Mouse (Mus musculus) liver, embryonic 13.5 days (tissue): Measurements from ENCODE around the gene Scarb2. TPM values are rescaled to one million over a fixed set of nuclear protein-coding genes. Genes with fewer than 3 reads are reported as not detected.
"Not testable (repeated sequence)": the region's sequence is repeated elsewhere in the genome, so short reads cannot be mapped to it uniquely, and the experiment has no call there.

Experiments
- ATAC-seq: fragments of 200-750 bp; cut with Nextera tagmentation; 2 replicates; pipeline ENCODE4 v1.8.0; 2017; ENCODE audit warnings: low read depth, mild to moderate bottlenecking, moderate number of reproducible peaks, moderate library complexity
- DNase-seq: peaks from one replicate; pipeline ENCODE4 v3.0.0; 2022
- H3K27ac ChIP-seq: fragments of 300-500 bp; sonication (generic); 2 replicates; pipeline ENCODE4 v1.5.1; 2015; ENCODE audit warnings: moderate library complexity, mild to moderate bottlenecking, inconsistent platforms
- H3K27me3 ChIP-seq: fragments of 300-500 bp; sonication (generic); 2 replicates; pipeline ENCODE4 v1.6.1; 2015; ENCODE audit warnings: mild to moderate bottlenecking, inconsistent platforms
- H3K36me3 ChIP-seq: fragments of 300-500 bp; sonication (generic); 2 replicates; pipeline ENCODE4 v1.6.1; 2015; ENCODE audit warnings: mild to moderate bottlenecking, inconsistent platforms
- H3K4me1 ChIP-seq: fragments of 300-500 bp; sonication (generic); replicated peaks from 2 replicates; pipeline ENCODE4 v1.6.1; 2015; ENCODE audit warnings: inconsistent platforms
- H3K4me2 ChIP-seq: fragments of 300-500 bp; sonication (generic); 2 replicates; pipeline ENCODE4 v1.6.1; 2015; ENCODE audit warnings: inconsistent platforms, mild to moderate bottlenecking, moderate library complexity
- H3K4me3 ChIP-seq: fragments of 300-500 bp; sonication (generic); replicated peaks from 2 replicates; pipeline ENCODE4 v1.5.1; 2015; ENCODE audit warnings: mild to moderate bottlenecking, inconsistent platforms
- H3K9ac ChIP-seq: fragments of 300-500 bp; sonication (generic); 2 replicates; pipeline ENCODE4 v1.6.1; 2015; ENCODE audit warnings: mild to moderate bottlenecking, inconsistent platforms
- H3K9me3 ChIP-seq: fragments of 300-500 bp; sonication (generic); replicated peaks from 2 replicates; pipeline ENCODE4 v1.6.1; 2016; ENCODE audit warnings: inconsistent platforms
- WGBS: fragments of 180-500 bp; shearing (Covaris S2); methylation state at CpG from one replicate; pipeline ENCODE4 v1.1.7; 2015; ENCODE audit not compliant: insufficient replicate concordance; 5-methylcytosine and 5-hydroxymethylcytosine counted together
- polyA plus RNA-seq: library from polyadenylated mRNA; unstranded; fragments of >200 nt; fragmentation: Nextera tagmentation; extraction: Ambion mirVana; gene quantifications from 2 replicates; pipeline ENCODE4 v1.2.1, GENCODE M21; 2015

Gene Scarb2
- polyA plus RNA-seq: 5.1 and 5.7 TPM in 2 replicates

DNA sequence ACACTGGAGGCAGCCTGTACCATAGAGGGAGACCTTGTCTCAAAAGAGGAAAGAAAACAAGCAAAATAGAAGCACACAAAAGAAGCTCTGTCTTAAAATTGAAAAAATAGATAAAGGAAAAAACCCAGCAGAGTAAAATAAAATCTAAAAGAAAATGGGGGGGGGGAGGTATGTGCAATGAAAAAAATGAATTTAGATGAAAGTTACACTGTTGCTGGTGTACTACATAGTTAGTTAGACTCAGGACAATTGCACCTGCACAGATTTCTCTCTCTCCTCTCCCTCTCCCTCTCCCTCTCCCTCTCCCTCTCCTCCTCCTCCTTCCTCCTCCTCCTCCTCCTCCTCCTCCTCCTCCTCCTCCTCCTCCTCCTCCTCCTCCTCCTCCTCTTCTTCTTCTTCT is at the start of gene Scarb2:
TSS of gene Scarb2 (minus strand) at position 101 of the 400 bp plus-strand sequence.
- DNase-seq (no peak), ATAC-seq (no peak)
- Histone ChIP-seq H3K4me3 (peak within 1 kb of the TSS; percentile 81), H3K36me3 (no peaks in the 10 kb centered on the region), H3K9ac (peak within 1 kb of the TSS; percentile 81), H3K4me1 (peaks cover 34% of the 10 kb centered on the region), H3K4me2 (peak within 1 kb of the TSS; percentile 82), H3K27ac (peak within 1 kb of the TSS; percentile 53), H3K9me3 (no peaks in the 10 kb centered on the region), H3K27me3 (no peaks in the 10 kb centered on the region)

DNA sequence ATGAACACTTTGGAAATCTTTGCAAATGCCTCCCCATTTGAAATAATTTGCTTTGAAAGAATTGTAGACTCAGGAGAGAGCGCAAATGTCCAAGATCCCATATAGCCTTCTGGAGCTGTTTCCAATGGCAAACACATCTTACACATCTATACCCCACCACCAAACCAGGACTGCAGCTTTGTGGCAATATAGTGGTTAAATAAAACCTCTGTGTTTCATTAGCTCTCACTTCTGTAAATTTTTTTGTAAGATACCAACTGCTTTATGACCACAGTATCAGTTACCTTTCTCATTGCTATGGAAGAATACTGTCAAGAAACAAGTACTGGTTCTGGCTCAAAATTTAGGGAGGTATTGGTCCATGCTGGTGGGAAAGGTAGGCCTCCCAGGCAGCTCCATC is 49.3 kb upstream of the Scarb2 start:
- Histone ChIP-seq H3K4me1 (no peaks in the 10 kb centered on the region), H3K27me3 (no peaks in the 10 kb centered on the region), H3K4me2 (no peak overlapping the region), H3K27ac (no peak overlapping the region), H3K9ac (no peak overlapping the region), H3K4me3 (no peak overlapping the region), H3K9me3 (peaks cover 3% of the 10 kb centered on the region; the same call in 1 of the 2 replicates), H3K36me3 (no peaks in the 10 kb centered on the region)
- 82% methylated on average over 1 of the region's 1 CpGs for WGBS
- ATAC-seq: no peak
- no peak for DNase-seq

- Histone ChIP-seq H3K27me3 (no peaks in the 10 kb centered on the region), H3K4me2 (no peak within 1 kb of the TSS), H3K9ac (no peak within 1 kb of the TSS), H3K4me1 (no peaks in the 10 kb centered on the region), H3K4me3 (no peak within 1 kb of the TSS), H3K27ac (no peak within 1 kb of the TSS), H3K36me3 (no peaks in the 10 kb centered on the region), H3K9me3 (peaks cover 3% of the 10 kb centered on the region; the same call in 1 of the 2 replicates)
- DNase-seq (no peak), ATAC-seq (no peak; the same call in 1 of the 2 replicates)
- 73% methylated on average over 16 of the region's 16 CpGs for WGBS
Observed at GRCm38 (mm10) chr5:92554891-92555511, 48.4 kb upstream of the Scarb2 start, which contains the start of gene Fam47e. Gene Fam47e (plus strand): TSS chr5:92555069.

DNA sequence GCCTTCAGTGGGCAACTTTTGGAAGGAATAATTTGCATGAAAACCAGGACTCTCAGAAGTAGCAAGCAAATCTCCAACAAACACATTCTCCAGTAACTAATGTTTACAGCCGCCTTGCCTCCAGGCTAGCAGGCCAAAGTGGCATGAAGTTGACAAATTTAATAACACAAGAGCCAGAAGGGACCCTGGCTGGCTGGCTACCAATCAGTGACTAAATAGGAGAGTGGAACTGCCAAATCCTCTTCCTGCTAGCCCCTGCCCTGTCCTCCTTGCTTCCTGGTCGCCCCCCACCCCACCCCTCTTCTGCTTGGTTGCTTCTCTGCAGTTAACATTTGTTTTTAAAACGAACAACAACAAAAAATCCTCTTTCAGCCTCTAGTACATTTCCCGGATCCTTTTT is 47.8 kb upstream of the Scarb2 start:
- H3K27ac ChIP-seq: no peak overlapping the region
- no peaks in the 10 kb centered on the region for H3K27me3 ChIP-seq
- H3K9me3 ChIP-seq: peaks cover 3% of the 10 kb centered on the region; the same call in 1 of the 2 replicates
- DNase-seq: no peak
- 60% methylated on average over 4 of the region's 4 CpGs for WGBS
- no peak overlapping the region for H3K4me3 ChIP-seq
- no peak overlapping the region for H3K9ac ChIP-seq
- ATAC-seq: no peak
- no peak overlapping the region for H3K4me2 ChIP-seq
- no peaks in the 10 kb centered on the region for H3K36me3 ChIP-seq
- H3K4me1 ChIP-seq: no peaks in the 10 kb centered on the region

GRCm38 (mm10) chr5:92553939-92554338 is 47.3 kb upstream of the Scarb2 start:
- no peak overlapping the region for H3K4me2 ChIP-seq
- no peak for DNase-seq

GRCm38 (mm10) chr5:92552611-92553010 is 46.0 kb upstream of the Scarb2 start:
- Histone ChIP-seq H3K4me3 (no peak overlapping the region), H3K9me3 (peaks cover 3% of the 10 kb centered on the region; the same call in 1 of the 2 replicates), H3K27ac (no peak overlapping the region), H3K4me1 (no peaks in the 10 kb centered on the region), H3K4me2 (no peak overlapping the region), H3K36me3 (no peaks in the 10 kb centered on the region), H3K9ac (no peak overlapping the region), H3K27me3 (no peaks in the 10 kb centered on the region)
- DNase-seq: no peak
- ATAC-seq: no peak
- 68% methylated on average over 2 of the region's 2 CpGs for WGBS

More at GRCm38 (mm10) chr5:92553939-92554338, 47.3 kb upstream of the Scarb2 start:
- Histone ChIP-seq H3K9ac (no peak overlapping the region), H3K27ac (no peak overlapping the region), H3K27me3 (no peaks in the 10 kb centered on the region), H3K36me3 (no peaks in the 10 kb centered on the region), H3K4me3 (no peak overlapping the region), H3K4me1 (no peaks in the 10 kb centered on the region), H3K9me3 (peaks cover 3% of the 10 kb centered on the region; the same call in 1 of the 2 replicates)
- ATAC-seq: no peak
- WGBS: 44% methylated on average over 3 of the region's 3 CpGs

- Histone ChIP-seq H3K27me3 (no peaks in the 10 kb centered on the region), H3K27ac (no peak overlapping the region), H3K36me3 (no peaks in the 10 kb centered on the region), H3K4me1 (no peaks in the 10 kb centered on the region), H3K9ac (no peak overlapping the region), H3K4me3 (no peak overlapping the region), H3K9me3 (no peaks in the 10 kb centered on the region), H3K4me2 (no peak overlapping the region)
- ATAC-seq (no peak), DNase-seq (no peak)
- 52% methylated on average over 4 of the region's 4 CpGs for WGBS
Observed at GRCm38 (mm10) chr5:92539698-92540097, 33.1 kb upstream of the Scarb2 start.

GRCm38 (mm10) chr5:92524821-92525258 is 18.2 kb upstream of the Scarb2 start:
- no peak for ATAC-seq
- DNase-seq: no peak

GRCm38 (mm10) chr5:92521131-92521530 is 14.5 kb upstream of the Scarb2 start:
- not testable (repeated sequence) for H3K9ac ChIP-seq, H3K27ac ChIP-seq, H3K9me3 ChIP-seq, DNase-seq, ATAC-seq, H3K4me2 ChIP-seq, H3K4me1 ChIP-seq, H3K36me3 ChIP-seq, H3K4me3 ChIP-seq, H3K27me3 ChIP-seq
- WGBS: 59% methylated on average over 2 of the region's 2 CpGs

More at GRCm38 (mm10) chr5:92524821-92525258, 18.2 kb upstream of the Scarb2 start:
- Histone ChIP-seq H3K4me2 (no peak overlapping the region), H3K27ac (no peak overlapping the region), H3K27me3 (no peaks in the 10 kb centered on the region), H3K9me3 (no peaks in the 10 kb centered on the region), H3K9ac (no peak overlapping the region), H3K4me1 (no peaks in the 10 kb centered on the region; the same call in 1 of the 2 replicates), H3K4me3 (no peak overlapping the region), H3K36me3 (no peaks in the 10 kb centered on the region)
- 32% methylated on average over 6 of the region's 6 CpGs for WGBS

- no peaks in the 10 kb centered on the region for H3K36me3 ChIP-seq
- no peaks in the 10 kb centered on the region for H3K9me3 ChIP-seq
- 78% methylated on average over 5 of the region's 5 CpGs for WGBS
- no peak overlapping the region for H3K9ac ChIP-seq
- H3K27me3 ChIP-seq: no peaks in the 10 kb centered on the region
- H3K27ac ChIP-seq: no peak overlapping the region
- ATAC-seq (no peak), DNase-seq (no peak)
- H3K4me3 ChIP-seq: no peak overlapping the region
- no peak overlapping the region for H3K4me2 ChIP-seq
- 0 out of 2 replicates have a peak, but pooled peaks cover 2% of the 10 kb centered on the region for H3K4me1 ChIP-seq
Observed at GRCm38 (mm10) chr5:92512066-92512465, 5.4 kb upstream of the Scarb2 start.

- no peaks in the 10 kb centered on the region for H3K9me3 ChIP-seq
- no peak overlapping the region for H3K4me2 ChIP-seq
- no peak overlapping the region for H3K27ac ChIP-seq
- H3K27me3 ChIP-seq: no peaks in the 10 kb centered on the region
- no peak overlapping the region for H3K9ac ChIP-seq
- ATAC-seq: no peak
- H3K4me1 ChIP-seq: peaks cover 5% of the 10 kb centered on the region
- no peak overlapping the region for H3K4me3 ChIP-seq
- H3K36me3 ChIP-seq: no peaks in the 10 kb centered on the region
- no peak for DNase-seq
Observed at GRCm38 (mm10) chr5:92511256-92511655, 4.6 kb upstream of the Scarb2 start.

- no peak overlapping the region for H3K27ac ChIP-seq
- 28% methylated on average over 5 of the region's 5 CpGs for whole genome bisulfite sequencing
- no peak for ATAC-seq
Observed at GRCm38 (mm10) chr5:92508853-92509252, 2.2 kb upstream of the Scarb2 start.

More at GRCm38 (mm10) chr5:92508853-92509252, 2.2 kb upstream of the Scarb2 start:
- H3K4me1 ChIP-seq: peaks cover 21% of the 10 kb centered on the region
- no peak overlapping the region for H3K4me2 ChIP-seq
- no peaks in the 10 kb centered on the region for H3K9me3 ChIP-seq
- H3K27me3 ChIP-seq: no peaks in the 10 kb centered on the region
- H3K36me3 ChIP-seq: no peaks in the 10 kb centered on the region
- no peak overlapping the region for H3K4me3 ChIP-seq
- DNase-seq: no peak
- no peak overlapping the region for H3K9ac ChIP-seq
